Mouse (Mus musculus) brain, embryonic 14.5 days (tissue): ENCODE measurements around the gene Ptgir.

ENCODE experiments used
- CTCF ChIP-seq: fragments of 200-500 bp; IDR thresholded peaks from 2 replicates; pipeline ENCODE4 v1.5.1; 2012; ENCODE audit warnings: inconsistent platforms, mild to moderate bottlenecking, moderate library complexity, borderline replicate concordance; ENCODE audit not compliant: insufficient read depth, insufficient read length; ENCODE audit errors: extremely low read depth
- POLR2A ChIP-seq: fragments of 200-500 bp; IDR thresholded peaks from 2 replicates; pipeline ENCODE4 v1.6.1; 2012; ENCODE audit warnings: mild to moderate bottlenecking, inconsistent platforms, borderline replicate concordance; ENCODE audit not compliant: poor library complexity, insufficient read depth, insufficient read length, severe bottlenecking; ENCODE audit errors: extremely low read depth

GRCm38 (mm10) chr7:16890944-16891343, 15.3 kb upstream of the Ptgir start:
- TF ChIP-seq POLR2A (no peak), CTCF (no peak)
